Mouse (Mus musculus) bone marrow, adult 2 months (tissue): Measurements from ENCODE around the gene Smpd1. TPM values are rescaled to one million over a fixed set of nuclear protein-coding genes. Genes with fewer than 3 reads are reported as not detected.

Source experiments
- H3K27ac ChIP-seq: fragments of 200-500 bp; 2 replicates; pipeline ENCODE4 v1.5.1; 2012; ENCODE audit warnings: low read depth, mild to moderate bottlenecking, control low read depth, inconsistent platforms, low read length; ENCODE audit not compliant: control insufficient read depth, poor library complexity, insufficient read depth
- H3K4me1 ChIP-seq: fragments of 200-500 bp; 2 replicates; pipeline ENCODE4 v1.6.1; 2011; ENCODE audit warnings: low read length; ENCODE audit not compliant: control insufficient read depth, insufficient read depth
- H3K4me3 ChIP-seq: fragments of 200-500 bp; replicated peaks from 2 replicates; pipeline ENCODE3; 2011; ENCODE audit warnings: mild to moderate bottlenecking, low read depth, low read length, control low read depth; ENCODE audit not compliant: control insufficient read depth
- CTCF ChIP-seq: fragments of 200-500 bp; IDR thresholded peaks from 2 replicates; pipeline ENCODE4 v1.5.1; 2011; ENCODE audit warnings: low read length, control low read depth; ENCODE audit not compliant: control insufficient read depth, insufficient read depth
- POLR2A ChIP-seq: fragments of 200-500 bp; IDR thresholded peaks from 2 replicates; pipeline ENCODE4 v1.6.1; 2011; ENCODE audit warnings: low read depth, mild to moderate bottlenecking, control low read depth, low read length, borderline replicate concordance; ENCODE audit not compliant: control insufficient read depth
- WGBS: fragments of 180-500 bp; shearing (Covaris S2); methylation state at CpG from one replicate; pipeline ENCODE4 v1.1.7; 2018; 5-methylcytosine and 5-hydroxymethylcytosine counted together
- polyA plus RNA-seq: library from polyadenylated mRNA; stranded (reverse); fragments of >200 nt; gene quantifications from 2 replicates; pipeline ENCODE4 v1.2.4, GENCODE M21; 2011; ENCODE audit warnings: low replicate concordance; ENCODE audit not compliant: missing spikeins, insufficient read depth, insufficient read length

Smpd1 gene
- polyA plus RNA-seq, 1 experiment = 9.2 TPM

DNA sequence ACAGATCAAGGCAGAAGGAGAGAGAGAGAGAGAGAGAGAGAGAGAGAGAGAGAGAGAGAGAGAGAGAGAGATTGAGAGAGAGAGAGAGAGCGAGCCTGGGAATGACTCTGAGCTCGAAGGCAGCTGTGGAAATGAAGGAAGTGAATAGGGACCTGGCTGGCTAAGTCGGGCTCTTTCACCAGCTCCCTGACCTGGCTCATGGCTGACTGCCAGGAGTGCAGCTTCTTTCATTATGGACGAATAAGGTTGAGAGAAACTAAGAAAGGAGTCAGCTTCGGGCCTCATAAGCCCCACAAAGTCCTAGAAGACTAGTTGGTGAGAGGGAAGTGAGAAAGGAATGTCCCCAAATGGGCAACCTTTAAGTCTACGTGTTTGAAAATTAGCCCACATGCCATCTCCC lies 34.0 kb upstream of the Smpd1 start:
- TF ChIP-seq POLR2A (no peak), CTCF (no peak)
- WGBS = 35% methylated on average over 6 of the region's 6 CpGs
- Histone ChIP-seq H3K27ac (no peak overlapping the region), H3K4me3 (no peak overlapping the region), H3K4me1 (no peaks in the 10 kb centered on the region; the same call in 1 of the 2 replicates)

DNA sequence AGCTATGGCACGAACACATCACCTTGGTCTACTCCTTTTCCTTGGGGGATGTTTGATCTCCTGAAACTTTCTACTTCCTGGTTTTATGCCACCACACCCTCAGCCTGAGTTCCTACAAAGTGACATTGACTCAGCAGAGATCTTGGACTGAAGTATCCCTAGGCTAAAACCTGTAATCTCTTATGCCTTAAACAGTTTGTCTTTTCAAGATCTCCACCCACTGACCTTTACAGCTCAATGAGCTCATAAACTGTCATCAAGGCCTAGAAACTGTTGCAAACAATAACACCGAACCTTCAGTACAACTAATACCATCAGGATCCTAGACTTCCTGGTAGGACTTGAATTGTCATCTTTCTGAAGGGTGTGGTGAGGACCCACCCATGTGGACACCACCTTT lies 29.9 kb upstream of the Smpd1 start:
- H3K4me1 ChIP-seq = no peaks in the 10 kb centered on the region; the same call in 1 of the 2 replicates
- no peak overlapping the region for H3K27ac ChIP-seq
- TF ChIP-seq CTCF = no peak
- no peak for TF ChIP-seq POLR2A
- H3K4me3 ChIP-seq = no peak overlapping the region
- 65% methylated on average over 2 of the region's 2 CpGs for WGBS

GRCm38 (mm10) chr7:105527306-105527937 lies 26.7 kb upstream of the Smpd1 start:
- no peaks in the 10 kb centered on the region; the same call in 1 of the 2 replicates for H3K4me1 ChIP-seq
- TF ChIP-seq POLR2A (no peak), CTCF (peak; percentile 15; the same call in 1 of the 2 replicates)
- H3K4me3 ChIP-seq = no peak overlapping the region
- 62% methylated on average over 1 of the region's 1 CpGs for WGBS
- H3K27ac ChIP-seq = no peak overlapping the region

- H3K4me1 ChIP-seq = no peaks in the 10 kb centered on the region; the same call in 1 of the 2 replicates
- TF ChIP-seq POLR2A (no peak), CTCF (no peak)
- H3K27ac ChIP-seq = no peak overlapping the region
- 74% methylated on average over 4 of the region's 4 CpGs for WGBS
- no peak overlapping the region for H3K4me3 ChIP-seq
These were observed 26.1 kb upstream of the Smpd1 start for GRCm38 (mm10) chr7:105528094-105528493.

DNA sequence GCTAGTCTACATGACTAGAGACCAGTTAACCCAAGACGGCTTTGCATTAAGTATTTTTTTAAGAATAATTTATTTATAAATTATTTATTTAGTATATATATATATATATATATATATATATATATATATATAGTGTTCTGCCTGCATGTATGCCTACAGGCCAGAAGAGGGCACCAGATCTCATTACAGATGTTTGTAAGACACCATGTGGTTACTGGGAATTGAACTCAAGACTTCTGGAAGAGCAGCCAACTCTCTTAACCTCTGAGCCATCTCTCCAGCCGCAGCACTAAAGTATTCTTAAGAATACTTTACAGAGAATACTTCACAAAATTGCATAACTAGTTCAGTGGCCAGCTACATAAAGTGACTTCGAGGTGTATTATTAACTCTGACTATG lies 20.0 kb upstream of the Smpd1 start:
- H3K27ac ChIP-seq = no peak overlapping the region
- 63% methylated on average over 3 of the region's 3 CpGs for WGBS
- TF ChIP-seq POLR2A (no peak), CTCF (no peak)
- no peak overlapping the region for H3K4me3 ChIP-seq
- H3K4me1 ChIP-seq = no peaks in the 10 kb centered on the region

GRCm38 (mm10) chr7:105545986-105546385 lies 8.2 kb upstream of the Smpd1 start:
- TF ChIP-seq CTCF (no peak), POLR2A (no peak)
- Histone ChIP-seq H3K27ac (no peak overlapping the region), H3K4me3 (no peak overlapping the region), H3K4me1 (no peaks in the 10 kb centered on the region)
- WGBS = 74% methylated on average over 8 of the region's 8 CpGs

GRCm38 (mm10) chr7:105547970-105548369 lies 6.2 kb upstream of the Smpd1 start:
- Histone ChIP-seq H3K27ac (no peak overlapping the region), H3K4me1 (no peaks in the 10 kb centered on the region), H3K4me3 (no peak overlapping the region)
- TF ChIP-seq POLR2A (no peak), CTCF (no peak)
- 76% methylated on average over 7 of the region's 7 CpGs for WGBS

GRCm38 (mm10) chr7:105549035-105549434 lies 5.1 kb upstream of the Smpd1 start:
- WGBS = 48% methylated on average over 6 of the region's 6 CpGs
- H3K4me3 ChIP-seq = no peak overlapping the region
- H3K4me1 ChIP-seq = no peaks in the 10 kb centered on the region
- H3K27ac ChIP-seq = no peak overlapping the region
- TF ChIP-seq POLR2A (no peak), CTCF (no peak)
